Comparison of ENCODE assay signal across 13 mouse cellular contexts in the genomic region with DNA sequence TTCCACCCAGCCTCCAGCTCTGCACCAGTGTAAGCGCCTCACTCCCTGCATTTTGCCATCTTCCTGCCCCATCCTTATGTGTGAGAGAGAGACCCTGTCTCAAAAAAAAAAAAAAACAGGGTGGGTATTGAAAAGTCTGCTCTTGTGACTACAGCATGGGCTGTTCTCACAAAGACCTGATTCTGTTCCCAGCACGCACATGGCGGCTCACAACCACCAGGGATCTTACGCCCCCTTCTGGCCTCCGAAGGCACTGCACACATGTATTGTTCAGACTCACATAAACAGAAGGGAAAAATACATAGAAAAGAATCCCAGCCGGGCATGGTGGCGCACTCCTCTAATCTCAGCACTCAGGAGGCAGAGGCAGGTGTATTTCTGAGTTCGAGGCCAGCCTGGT. TPM values are rescaled to one million over a fixed set of nuclear protein-coding genes. Genes with fewer than 3 reads are reported as not detected.
A peak's percentile ranks its signal among the peaks of the same experiment; 100 is the strongest.
DNase-seq lines count a peak whose midpoint lies in the region; ATAC-seq and TF ChIP-seq lines count a peak whose summit lies in the region.
"Had no signal": no experiment of that assay in that cellular context is flagged by ENCODE, and none has a peak within 500 bp of the region (broad histone marks: within the 10 kb centered on the region; RNA-seq: fewer than 3 reads in every experiment).

No protein-coding gene starts in this region.

- no peaks in the 10 kb centered on the region for H3K36me3 ChIP-seq in heart, postnatal 0 days (replicated peaks; ENCODE audit: control insufficient read depth, insufficient read depth, low read length)
- no peaks in the 10 kb centered on the region for H3K36me3 ChIP-seq in neural tube, embryonic 15.5 days
- no peaks in the 10 kb centered on the region for H3K36me3 ChIP-seq in splenic B cell, adult 2 months (ENCODE audit: control insufficient read depth, insufficient read depth, low read length, poor library complexity, severe bottlenecking)
- H3K36me3 ChIP-seq: forebrain, embryonic 12.5 days; hindbrain, embryonic 10.5 days had no signal

- H3K27ac ChIP-seq in heart, postnatal 0 days (ENCODE audit: low read depth) = no peak overlapping the region
- no peak overlapping the region for H3K27ac ChIP-seq in neural tube, embryonic 15.5 days (replicated peaks)
- H3K27ac ChIP-seq: forebrain, embryonic 12.5 days; hindbrain, embryonic 10.5 days had no signal

- WGBS in heart, postnatal 0 days = 61% methylated on average over 8 of the region's 8 CpGs
- WGBS in neural tube, embryonic 15.5 days = 67% methylated on average over 8 of the region's 8 CpGs

- no peaks in the 10 kb centered on the region for H3K9me3 ChIP-seq in heart, postnatal 0 days (replicated peaks; ENCODE audit: control insufficient read depth, low read length)
- H3K9me3 ChIP-seq in neural tube, embryonic 15.5 days (replicated peaks) = no peaks in the 10 kb centered on the region
- H3K9me3 ChIP-seq: forebrain, embryonic 12.5 days; hindbrain, embryonic 10.5 days had no signal

- 0 out of 2 replicates have a peak, but pooled peaks have one; percentile 5 for TF ChIP-seq CTCF in heart, postnatal 0 days (IDR thresholded peaks at IDR 0.05; ENCODE audit: low read depth)

- ATAC-seq in heart, postnatal 0 days (ENCODE audit: insufficient read depth, low read depth) = no peak
- no peak for ATAC-seq in neural tube, embryonic 15.5 days (ENCODE audit: low FRiP score)
- ATAC-seq: Patski had no signal

- peaks cover 43% of the 10 kb centered on the region for H3K27me3 ChIP-seq in heart, postnatal 0 days (ENCODE audit: control insufficient read depth, insufficient read depth, low read length)
- H3K27me3 ChIP-seq in neural tube, embryonic 15.5 days (replicated peaks) = peaks cover 22% of the 10 kb centered on the region; the same call in 1 of the 2 replicates
- no peaks in the 10 kb centered on the region for H3K27me3 ChIP-seq in splenic B cell, adult 2 months (ENCODE audit: control insufficient read depth, insufficient read depth, low read length, poor library complexity, severe bottlenecking)

- no peaks in the 10 kb centered on the region for H3K4me1 ChIP-seq in heart, postnatal 0 days (ENCODE audit: control insufficient read depth, insufficient read depth)
- H3K4me1 ChIP-seq in neural tube, embryonic 15.5 days = peaks cover 35% of the 10 kb centered on the region

- no peak overlapping the region for H3K4me3 ChIP-seq in heart, postnatal 0 days (ENCODE audit: low read depth, low read length)
- H3K4me3 ChIP-seq in neural tube, embryonic 15.5 days (replicated peaks) = no peak overlapping the region
- H3K4me3 ChIP-seq: forebrain, embryonic 12.5 days had no signal

- H3K9ac ChIP-seq in heart, postnatal 0 days (replicated peaks; ENCODE audit: low read depth, low read length) = no peak overlapping the region
- H3K9ac ChIP-seq in neural tube, embryonic 15.5 days (replicated peaks) = no peak overlapping the region
- H3K9ac ChIP-seq: forebrain, embryonic 12.5 days had no signal

- no peak for DNase-seq in heart, postnatal 0 days (ENCODE audit: low spot score)
- DNase-seq in heart, postnatal 4 days = no peak
- no peak for DNase-seq in neural tube, embryonic 10.5 days (ENCODE audit: extremely low spot score, low spot score)
- DNase-seq in NIH3T3 (ENCODE audit: low read depth) = peak; percentile 41
- peak; percentile 35 for DNase-seq in splenic B cell, adult 2 months (ENCODE audit: low read depth, low spot score)
- no peak for DNase-seq in thymus, adult 18-20 months
- DNase-seq in kidney, postnatal 25 days = no peak
- DNase-seq: heart, adult 11 months; kidney, postnatal 14 days had no signal

- TF ChIP-seq EP300 in heart, postnatal 0 days (IDR thresholded peaks at IDR 0.05; ENCODE audit: low read depth) = no peak

- H3K4me2 ChIP-seq in heart, postnatal 0 days (ENCODE audit: low read depth, low read length) = no peak overlapping the region
- peak overlapping the region; percentile 36; the same call in 1 of the 2 replicates for H3K4me2 ChIP-seq in neural tube, embryonic 15.5 days
- H3K4me2 ChIP-seq: forebrain, embryonic 12.5 days had no signal

RNA-seq across cellular contexts. Expression of gene Diras1, which starts 2.7 kb away (rescaled TPM):
- not detected in 2 replicates for total RNA-seq in heart, postnatal 0 days (2014; rRNA removed; ENCODE audit: low replicate concordance)
- polyA plus RNA-seq in heart, postnatal 0 days (2015; fragmentation: Nextera tagmentation; extraction: Ambion mirVana) = not detected in 2 replicates
- not detected for total RNA-seq in heart, postnatal 4 days (2021)
- polyA plus RNA-seq in neural tube, embryonic 15.5 days (2015; fragmentation: Nextera tagmentation; extraction: Ambion mirVana) = 55.3 and 69.4 TPM in 2 replicates

RNA-seq across cellular contexts. Expression of gene Gng7, which starts 8.0 kb away (rescaled TPM):
- 0.11 and 0.93 TPM in 2 replicates for total RNA-seq in heart, postnatal 0 days (2014; rRNA removed; ENCODE audit: low replicate concordance)
- polyA plus RNA-seq in heart, postnatal 0 days (2015; fragmentation: Nextera tagmentation; extraction: Ambion mirVana) = 0.64 and 0.85 TPM in 2 replicates
- total RNA-seq in heart, postnatal 4 days (2021) = under 1 TPM; 0.38 to 0.47 TPM
- polyA plus RNA-seq in neural tube, embryonic 15.5 days (2015; fragmentation: Nextera tagmentation; extraction: Ambion mirVana) = 22.8 and 24.9 TPM in 2 replicates

RNA-seq across cellular contexts. Expression of gene Slc39a3, which starts 14.5 kb away (rescaled TPM):
- total RNA-seq in heart, postnatal 0 days (2014; rRNA removed; ENCODE audit: low replicate concordance) = 18.7 and 29.3 TPM in 2 replicates
- 6.3 and 7.5 TPM in 2 replicates for polyA plus RNA-seq in heart, postnatal 0 days (2015; fragmentation: Nextera tagmentation; extraction: Ambion mirVana)
- 1 to 10 TPM; 7.6 to 7.8 TPM for total RNA-seq in heart, postnatal 4 days (2021)
- 43.9 and 47.7 TPM in 2 replicates for polyA plus RNA-seq in neural tube, embryonic 15.5 days (2015; fragmentation: Nextera tagmentation; extraction: Ambion mirVana)

RNA-seq across cellular contexts. Expression of gene Sgta, which starts 37.2 kb away (rescaled TPM):
- 98.1 and 152 TPM in 2 replicates for total RNA-seq in heart, postnatal 0 days (2014; rRNA removed; ENCODE audit: low replicate concordance)
- polyA plus RNA-seq in heart, postnatal 0 days (2015; fragmentation: Nextera tagmentation; extraction: Ambion mirVana) = 134 and 137 TPM in 2 replicates
- total RNA-seq in heart, postnatal 4 days (2021) = 100 to 1,000 TPM; 102 to 103 TPM
- polyA plus RNA-seq in neural tube, embryonic 15.5 days (2015; fragmentation: Nextera tagmentation; extraction: Ambion mirVana) = 290 and 298 TPM in 2 replicates

RNA-seq across cellular contexts. Expression of gene Thop1, which starts 47.1 kb away (rescaled TPM):
- 23.6 and 31.2 TPM in 2 replicates for total RNA-seq in heart, postnatal 0 days (2014; rRNA removed; ENCODE audit: low replicate concordance)
- polyA plus RNA-seq in heart, postnatal 0 days (2015; fragmentation: Nextera tagmentation; extraction: Ambion mirVana) = 15.1 and 15.2 TPM in 2 replicates
- 10 to 100 TPM; 14.5 to 15.5 TPM for total RNA-seq in heart, postnatal 4 days (2021)
- 44.3 and 52.9 TPM in 2 replicates for polyA plus RNA-seq in neural tube, embryonic 15.5 days (2015; fragmentation: Nextera tagmentation; extraction: Ambion mirVana)

Comparison
In these comparisons a context has a peak if more than half of its experiments do, and no peak if none do; other contexts are left out.
1. DNase-seq: peak in NIH3T3 (single experiment) and splenic B cell, adult 2 months (single experiment); none in heart, postnatal 0 days (single experiment), heart, postnatal 4 days (single experiment), neural tube, embryonic 10.5 days (single experiment), thymus, adult 18-20 months (0 of 2) and kidney, postnatal 25 days (0 of 2).